Mouse (Mus musculus) lung, embryonic 15.5 days (tissue): ENCODE results near the gene Sh3bgrl2. TPM values are rescaled to one million over a fixed set of nuclear protein-coding genes. Genes with fewer than 3 reads are reported as not detected.

ENCODE experiments used
- ATAC-seq: fragments of 200-750 bp; cut with Nextera tagmentation; 2 replicates; pipeline ENCODE4 v1.8.0; 2017; ENCODE audit warnings: moderate number of reproducible peaks, borderline replicate concordance; ENCODE audit not compliant: low FRiP score, low TSS enrichment; ENCODE audit errors: extremely low read depth
- H3K27ac ChIP-seq: fragments of 300-500 bp; sonication (generic); 2 replicates; pipeline ENCODE4 v1.5.1; 2015; ENCODE audit warnings: moderate library complexity, mild to moderate bottlenecking, inconsistent platforms
- H3K27me3 ChIP-seq: fragments of 300-500 bp; sonication (generic); 2 replicates; pipeline ENCODE4 v1.6.1; 2015; ENCODE audit warnings: inconsistent platforms
- H3K36me3 ChIP-seq: fragments of 300-500 bp; sonication (generic); 2 replicates; pipeline ENCODE4 v1.6.1; 2015; ENCODE audit warnings: inconsistent platforms
- H3K4me1 ChIP-seq: fragments of 300-500 bp; sonication (generic); 2 replicates; pipeline ENCODE4 v1.6.1; 2015; ENCODE audit warnings: inconsistent platforms
- H3K4me2 ChIP-seq: fragments of 300-500 bp; sonication (generic); 2 replicates; pipeline ENCODE4 v1.6.1; 2015; ENCODE audit warnings: inconsistent platforms, mild to moderate bottlenecking, moderate library complexity
- H3K4me3 ChIP-seq: fragments of 300-500 bp; sonication (generic); 2 replicates; pipeline ENCODE4 v1.5.1; 2015; ENCODE audit warnings: mild to moderate bottlenecking, inconsistent platforms
- H3K9ac ChIP-seq: fragments of 300-500 bp; sonication (generic); 2 replicates; pipeline ENCODE4 v1.6.1; 2015; ENCODE audit warnings: inconsistent platforms
- H3K9me3 ChIP-seq: fragments of 300-500 bp; sonication (generic); 2 replicates; pipeline ENCODE4 v1.6.1; 2016; ENCODE audit warnings: inconsistent platforms
- WGBS: fragments of 180-500 bp; shearing (Covaris S2); methylation state at CpG from one replicate; pipeline ENCODE4 v1.1.7; 2015; 5-methylcytosine and 5-hydroxymethylcytosine counted together
- polyA plus RNA-seq: library from polyadenylated mRNA; unstranded; fragments of >200 nt; fragmentation: Nextera tagmentation; extraction: Ambion mirVana; gene quantifications from 2 replicates; pipeline ENCODE4 v1.2.1, GENCODE M21; 2015

The Sh3bgrl2 gene
- polyA plus RNA-seq, 1 experiment from 2014 or later, result 47.2 TPM

DNA sequence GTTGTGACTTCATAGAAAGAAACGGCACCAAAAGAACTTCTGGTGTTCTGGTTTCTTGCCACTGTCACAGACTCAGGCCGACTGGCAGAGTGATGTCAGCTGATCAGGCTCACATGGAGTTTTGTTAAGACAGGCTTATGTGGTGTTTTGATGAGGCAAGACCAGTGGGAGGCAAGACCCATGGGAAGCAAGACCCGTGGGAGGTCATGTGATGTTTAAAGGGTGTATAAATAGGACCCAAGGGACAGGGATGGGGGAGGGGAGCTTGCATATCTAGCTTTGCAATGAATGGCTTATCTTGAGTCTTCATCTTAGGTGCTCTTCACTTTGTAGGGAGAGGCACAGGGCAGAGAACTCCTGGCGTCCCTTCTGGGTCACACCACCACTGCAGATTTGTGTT, 118.9 kb downstream of the Sh3bgrl2 start:
- Histone ChIP-seq H3K9me3 (no peaks in the 10 kb centered on the region), H3K4me1 (0 out of 2 replicates have a peak, but pooled peaks cover 5% of the 10 kb centered on the region), H3K9ac (no peak overlapping the region), H3K36me3 (no peaks in the 10 kb centered on the region), H3K4me3 (no peak overlapping the region), H3K4me2 (no peak overlapping the region), H3K27ac (no peak overlapping the region), H3K27me3 (no peaks in the 10 kb centered on the region)
- no peak for ATAC-seq
- 44% methylated on average over 4 of the region's 4 CpGs for WGBS

DNA sequence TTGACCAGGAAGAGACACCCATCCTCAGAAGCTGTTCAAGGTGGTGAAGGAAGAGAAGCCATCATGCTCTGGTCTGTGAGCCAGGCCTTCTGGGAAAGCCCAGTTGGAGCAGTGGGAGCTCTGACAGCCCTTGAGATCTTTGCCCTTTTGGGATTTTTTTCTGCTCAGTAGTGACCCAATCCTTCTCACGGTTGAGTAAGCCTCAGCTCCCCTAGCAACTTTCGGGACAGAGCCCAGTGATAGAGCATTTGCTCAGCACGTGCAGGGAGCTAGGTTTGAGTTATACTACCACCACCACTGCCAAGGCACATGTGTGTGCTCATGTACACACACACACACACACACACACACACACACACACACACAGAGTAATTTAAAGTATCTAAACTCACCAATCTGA, 131.5 kb downstream of the Sh3bgrl2 start:
- Histone ChIP-seq H3K36me3 (no peaks in the 10 kb centered on the region), H3K4me3 (no peak overlapping the region), H3K9ac (no peak overlapping the region), H3K9me3 (no peaks in the 10 kb centered on the region), H3K27me3 (no peaks in the 10 kb centered on the region), H3K27ac (no peak overlapping the region), H3K4me1 (peaks cover 7% of the 10 kb centered on the region; the same call in 1 of the 2 replicates), H3K4me2 (no peak overlapping the region)
- ATAC-seq, result no peak
- WGBS, result 77% methylated on average over 3 of the region's 3 CpGs

- peaks cover 15% of the 10 kb centered on the region for H3K4me1 ChIP-seq
- peaks cover 7% of the 10 kb centered on the region; the same call in 1 of the 2 replicates for H3K27me3 ChIP-seq
- 57% methylated on average over 12 of the region's 12 CpGs for WGBS
- ATAC-seq, result no peak
- no peak overlapping the region for H3K9ac ChIP-seq
- no peak overlapping the region for H3K4me2 ChIP-seq
- no peaks in the 10 kb centered on the region for H3K36me3 ChIP-seq
- H3K9me3 ChIP-seq, result no peaks in the 10 kb centered on the region
- no peak overlapping the region for H3K4me3 ChIP-seq
- no peak overlapping the region for H3K27ac ChIP-seq
Observed at GRCm38 (mm10) chr9:83681661-83682655, 133.8 kb downstream of the Sh3bgrl2 start.

DNA sequence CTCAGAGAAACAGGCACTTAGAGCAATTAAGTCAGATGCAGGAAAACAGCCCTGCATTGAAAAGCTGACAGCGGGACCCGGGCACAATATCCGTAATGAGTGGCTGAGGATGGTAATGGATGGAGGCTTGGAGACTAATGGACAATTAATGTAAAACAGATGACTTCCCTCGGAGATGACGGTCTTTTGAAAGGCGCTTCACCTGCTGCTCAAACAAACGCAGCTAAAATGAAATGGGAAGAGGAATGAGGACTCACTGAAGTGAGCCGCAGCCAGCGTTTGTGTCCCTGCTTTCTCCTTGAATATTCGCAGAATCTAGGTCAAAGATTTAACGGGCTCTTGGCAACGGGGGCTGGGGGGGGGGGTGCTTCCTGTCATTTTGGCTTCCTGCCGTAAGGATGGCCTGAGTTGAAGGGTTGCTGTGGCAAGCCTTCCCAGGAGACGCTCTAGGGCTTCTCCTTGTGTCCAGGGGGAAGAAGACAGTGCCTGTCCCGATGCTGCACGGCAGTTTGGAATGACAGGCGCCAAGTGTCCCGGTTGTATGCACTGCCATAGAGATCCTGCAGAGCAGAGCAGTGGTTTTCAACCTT, 138.5 kb downstream of the Sh3bgrl2 start:
- Histone ChIP-seq H3K27ac (no peak overlapping the region), H3K9me3 (no peaks in the 10 kb centered on the region), H3K36me3 (no peaks in the 10 kb centered on the region), H3K4me3 (peak overlapping the region; percentile 15), H3K4me1 (peaks cover 15% of the 10 kb centered on the region), H3K9ac (no peak overlapping the region), H3K4me2 (peak overlapping the region; percentile 47), H3K27me3 (peaks cover 7% of the 10 kb centered on the region; the same call in 1 of the 2 replicates)
- ATAC-seq, result no peak
- WGBS, result 12% methylated on average over 18 of the region's 18 CpGs

GRCm38 (mm10) chr9:83687904-83688303, 139.8 kb downstream of the Sh3bgrl2 start:
- whole genome bisulfite sequencing, result 39% methylated on average over 3 of the region's 3 CpGs
- H3K9ac ChIP-seq, result no peak overlapping the region
- ATAC-seq, result peak; percentile 83

More at GRCm38 (mm10) chr9:83687904-83688303, 139.8 kb downstream of the Sh3bgrl2 start:
- no peaks in the 10 kb centered on the region for H3K36me3 ChIP-seq
- peaks cover 7% of the 10 kb centered on the region; the same call in 1 of the 2 replicates for H3K27me3 ChIP-seq
- no peak overlapping the region for H3K4me2 ChIP-seq
- no peak overlapping the region for H3K4me3 ChIP-seq
- H3K4me1 ChIP-seq, result peaks cover 15% of the 10 kb centered on the region
- no peak overlapping the region for H3K27ac ChIP-seq
- H3K9me3 ChIP-seq, result no peaks in the 10 kb centered on the region

Other genes starting within 250 kb of the Sh3bgrl2 start
- gene Lca5, start 107.2 kb upstream of the Sh3bgrl2 start, polyA plus RNA-seq, result 14.5 and 18.4 TPM in 2 replicates